Mouse (Mus musculus) kidney, adult 2 months (tissue): Measurements from ENCODE around the gene Vps45. TPM values are rescaled to one million over a fixed set of nuclear protein-coding genes. Genes with fewer than 3 reads are reported as not detected.

Experiments
- DNase-seq: peaks from one replicate; pipeline ENCODE4 v3.0.0; 2021
- H3K27ac ChIP-seq: fragments of 200-500 bp; 2 replicates; pipeline ENCODE4 v1.5.1; 2012; ENCODE audit warnings: low read depth, low read length, control low read depth, inconsistent platforms; ENCODE audit not compliant: insufficient read depth
- H3K27me3 ChIP-seq: fragments of 200-500 bp; replicated peaks from 2 replicates; pipeline ENCODE4 v1.6.1; 2012; ENCODE audit warnings: mild to moderate bottlenecking, moderate library complexity, low read length, inconsistent platforms; ENCODE audit not compliant: control insufficient read depth, insufficient read depth
- H3K36me3 ChIP-seq: fragments of 200-500 bp; 2 replicates; pipeline ENCODE4 v1.6.1; 2012; ENCODE audit warnings: mild to moderate bottlenecking, moderate library complexity, low read length, inconsistent platforms; ENCODE audit not compliant: control insufficient read depth, insufficient read depth
- H3K4me1 ChIP-seq: fragments of 200-500 bp; 2 replicates; pipeline ENCODE4 v1.6.1; 2011; ENCODE audit warnings: low read length; ENCODE audit not compliant: control insufficient read depth, insufficient read depth
- H3K4me3 ChIP-seq: fragments of 200-500 bp; 2 replicates; pipeline ENCODE4 v1.5.1; 2011; ENCODE audit warnings: mild to moderate bottlenecking, low read depth, low read length, control low read depth; ENCODE audit not compliant: insufficient read depth
- CTCF ChIP-seq: fragments of 200-500 bp; conservative IDR thresholded peaks from 2 replicates; pipeline ENCODE4 v1.5.1; 2011; ENCODE audit warnings: low read depth, mild to moderate bottlenecking, control low read depth, low read length, moderate library complexity, mixed read lengths; ENCODE audit not compliant: insufficient read depth, insufficient read length
- POLR2A ChIP-seq: fragments of 200-500 bp; IDR thresholded peaks from one replicate; pipeline ENCODE4 v1.6.1; 2011; ENCODE audit warnings: low read depth, low read length, control low read depth
- WGBS: fragments of 180-500 bp; shearing (Covaris S2); methylation state at CpG from one replicate; pipeline ENCODE4 v1.1.7; 2018; 5-methylcytosine and 5-hydroxymethylcytosine counted together
- polyA plus RNA-seq: library from polyadenylated mRNA; depleted of rRNA; stranded (reverse); fragments of >200 nt; gene quantifications from 2 replicates; pipeline ENCODE4 v1.2.3, GENCODE M21; 2012

Vps45 gene
- polyA plus RNA-seq, 1 experiment, result 7.9 TPM

DNA sequence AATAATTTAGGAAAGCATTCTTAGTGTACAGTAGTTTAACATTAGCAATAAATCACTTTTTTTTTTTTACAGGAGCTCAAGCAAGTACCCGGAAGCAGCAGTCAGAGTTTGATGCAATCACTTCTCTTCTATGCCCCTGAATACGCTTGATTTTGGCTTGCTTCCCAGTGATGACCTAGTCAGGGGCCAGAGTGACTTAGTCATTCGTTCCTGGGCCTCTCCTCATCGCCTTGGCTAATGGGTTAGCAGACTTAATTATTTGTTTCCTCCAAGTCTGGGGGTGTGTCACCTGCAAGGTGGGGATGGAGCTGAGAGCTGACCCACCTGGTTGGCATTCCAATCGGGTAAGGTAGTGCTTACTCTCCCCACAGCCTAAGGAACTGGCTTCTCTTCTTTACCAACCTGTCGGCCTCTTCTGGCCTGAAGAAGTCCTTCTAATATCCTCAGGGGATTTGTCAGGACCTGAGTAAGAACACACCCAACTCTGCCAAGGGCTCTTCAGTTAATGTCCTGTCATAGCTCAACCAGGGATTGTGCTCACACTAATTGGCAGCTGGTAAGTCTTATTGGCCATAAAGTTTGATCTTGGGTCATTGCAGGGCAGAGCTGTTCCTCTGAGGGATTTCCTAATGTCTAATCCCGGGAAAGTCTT, 40.5 kb upstream of the Vps45 start:
- Histone ChIP-seq H3K36me3 (no peaks in the 10 kb centered on the region), H3K4me1 (peaks cover 6% of the 10 kb centered on the region; the same call in 1 of the 2 replicates), H3K27ac (no peak overlapping the region), H3K27me3 (no peaks in the 10 kb centered on the region), H3K4me3 (no peak overlapping the region)
- peak; percentile 57 for DNase-seq
- 38% methylated on average over 7 of the region's 7 CpGs for WGBS
- no peak for TF ChIP-seq CTCF
- no peak for TF ChIP-seq POLR2A

DNA sequence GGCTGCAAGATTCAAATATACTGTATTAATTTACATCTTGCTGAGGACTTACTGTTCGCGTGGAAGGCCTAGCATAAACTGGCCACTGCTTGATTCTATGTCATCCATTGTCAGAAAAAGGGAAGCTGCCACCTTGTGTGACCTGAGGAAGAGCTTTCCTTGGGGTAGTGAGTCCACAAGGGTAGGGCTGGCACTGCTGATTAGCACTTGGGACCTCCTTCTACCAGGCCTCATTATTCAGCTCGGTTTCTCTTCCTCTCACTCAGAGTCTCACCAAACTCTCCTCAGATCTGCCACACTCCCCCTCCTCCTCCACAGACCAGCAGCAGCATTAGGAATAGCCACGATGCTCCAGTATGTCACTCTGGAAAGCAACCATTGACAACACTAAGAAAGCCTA, 39.9 kb upstream of the Vps45 start:
- no peak for DNase-seq
- Histone ChIP-seq H3K27ac (no peak overlapping the region), H3K36me3 (no peaks in the 10 kb centered on the region), H3K27me3 (no peaks in the 10 kb centered on the region), H3K4me1 (peaks cover 6% of the 10 kb centered on the region; the same call in 1 of the 2 replicates), H3K4me3 (no peak overlapping the region)
- TF ChIP-seq POLR2A, result no peak
- no peak for TF ChIP-seq CTCF
- 49% methylated on average over 4 of the region's 4 CpGs for WGBS

DNA sequence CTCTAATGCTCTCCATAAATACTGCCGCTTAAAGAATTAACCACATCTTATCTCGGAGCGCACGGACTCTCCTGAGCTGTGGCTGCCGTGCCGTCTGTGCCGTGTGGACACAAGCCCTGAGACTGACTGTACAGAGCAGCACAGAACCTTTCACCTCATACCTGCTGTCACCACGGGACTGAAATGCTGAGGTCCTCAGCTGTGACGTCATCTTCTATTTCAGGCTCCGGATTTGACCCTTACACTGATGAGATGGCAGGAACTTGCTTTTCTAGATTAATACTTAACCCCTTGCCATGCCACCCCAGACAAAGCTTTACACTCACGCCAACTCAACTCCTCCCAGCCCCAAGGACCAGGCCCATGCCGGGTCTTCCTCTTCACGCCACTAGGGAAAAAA, 35.9 kb upstream of the Vps45 start:
- Histone ChIP-seq H3K27ac (peak overlapping the region; percentile 71; the same call in 1 of the 2 replicates), H3K36me3 (no peaks in the 10 kb centered on the region), H3K27me3 (0 out of 2 replicates have a peak, but pooled peaks cover 2% of the 10 kb centered on the region), H3K4me1 (peaks cover 6% of the 10 kb centered on the region; the same call in 1 of the 2 replicates), H3K4me3 (peak overlapping the region; percentile 12; the same call in 1 of the 2 replicates)
- 41% methylated on average over 13 of the region's 13 CpGs for WGBS
- peak; percentile 93 for DNase-seq
- no peak; the same call in 1 of the 2 replicates for TF ChIP-seq CTCF
- peak; percentile 60 for TF ChIP-seq POLR2A

DNA sequence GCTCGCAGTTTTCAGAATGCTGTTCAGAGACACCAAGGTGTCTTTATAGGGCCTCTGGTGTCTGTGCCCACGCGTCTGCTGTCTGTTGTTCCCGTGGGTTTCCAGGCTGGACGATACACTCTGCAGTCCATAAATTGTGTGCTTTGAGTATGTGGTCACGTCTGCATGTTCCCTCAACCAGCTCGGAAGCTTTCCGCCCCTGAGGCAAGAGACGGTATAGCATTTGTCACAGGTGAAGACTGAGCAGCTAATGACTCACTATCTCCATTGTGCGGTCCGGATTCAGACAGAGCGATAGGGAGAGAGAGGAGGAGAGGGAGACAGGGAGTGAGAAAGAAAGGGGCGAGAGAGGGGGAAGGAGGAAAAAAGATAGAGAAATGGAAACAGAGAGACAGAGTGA, 35.2 kb upstream of the Vps45 start:
- Histone ChIP-seq H3K27me3 (0 out of 2 replicates have a peak, but pooled peaks cover 2% of the 10 kb centered on the region), H3K27ac (peak overlapping the region; percentile 59; the same call in 1 of the 2 replicates), H3K4me1 (peaks cover 3% of the 10 kb centered on the region; the same call in 1 of the 2 replicates), H3K36me3 (no peaks in the 10 kb centered on the region), H3K4me3 (no peak overlapping the region)
- WGBS, result 64% methylated on average over 13 of the region's 13 CpGs
- no peak for DNase-seq
- TF ChIP-seq POLR2A (no peak), CTCF (no peak)

DNA sequence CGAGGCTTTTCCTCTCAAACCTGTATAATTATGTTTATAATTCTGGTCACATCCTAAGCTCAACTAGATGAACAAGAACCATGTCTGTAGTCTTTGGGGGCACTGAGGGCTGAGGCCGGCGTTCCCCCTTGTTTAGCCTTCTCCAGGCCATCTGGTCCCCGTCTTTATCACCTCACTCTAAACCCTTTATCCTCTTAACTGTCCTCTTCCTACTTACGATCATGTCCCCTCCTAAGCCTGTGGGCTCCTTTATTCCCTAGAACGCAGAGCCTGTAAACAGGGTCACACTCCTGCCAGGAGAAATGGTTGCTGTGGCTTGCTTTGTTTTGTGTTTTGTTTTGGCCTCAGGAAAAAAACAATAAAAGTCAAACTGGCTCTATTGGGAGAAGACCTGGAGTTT, 33.7 kb upstream of the Vps45 start:
- Histone ChIP-seq H3K27ac (no peak overlapping the region), H3K36me3 (no peaks in the 10 kb centered on the region), H3K27me3 (0 out of 2 replicates have a peak, but pooled peaks cover 2% of the 10 kb centered on the region), H3K4me1 (no peaks in the 10 kb centered on the region; the same call in 1 of the 2 replicates), H3K4me3 (no peak overlapping the region)
- TF ChIP-seq POLR2A, result no peak
- no peak for TF ChIP-seq CTCF
- DNase-seq, result no peak
- 80% methylated on average over 6 of the region's 6 CpGs for WGBS

DNA sequence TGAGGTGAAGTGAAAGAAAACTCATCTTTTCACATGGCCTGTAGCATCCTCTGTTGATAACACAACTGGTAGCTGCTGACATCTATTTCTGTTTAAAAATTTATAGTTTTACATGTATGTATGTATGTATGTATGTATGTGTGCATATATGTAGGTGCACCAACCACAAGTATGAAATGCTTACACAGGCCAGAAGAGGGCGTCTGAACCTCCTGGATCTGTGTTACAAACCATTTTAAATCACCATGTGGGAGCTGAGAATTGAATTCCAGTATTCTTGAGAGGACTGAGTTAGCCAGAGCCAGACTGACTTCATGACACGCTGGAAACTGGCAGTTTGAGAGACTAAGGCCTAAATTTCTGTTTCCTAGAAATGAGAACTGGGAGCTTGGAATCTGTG, 32.9 kb upstream of the Vps45 start:
- WGBS, result 77% methylated on average over 2 of the region's 2 CpGs
- Histone ChIP-seq H3K27ac (no peak overlapping the region), H3K36me3 (no peaks in the 10 kb centered on the region), H3K27me3 (0 out of 2 replicates have a peak, but pooled peaks cover 2% of the 10 kb centered on the region), H3K4me3 (no peak overlapping the region), H3K4me1 (no peaks in the 10 kb centered on the region; the same call in 1 of the 2 replicates)
- DNase-seq, result no peak
- TF ChIP-seq POLR2A (no peak), CTCF (no peak)

DNA sequence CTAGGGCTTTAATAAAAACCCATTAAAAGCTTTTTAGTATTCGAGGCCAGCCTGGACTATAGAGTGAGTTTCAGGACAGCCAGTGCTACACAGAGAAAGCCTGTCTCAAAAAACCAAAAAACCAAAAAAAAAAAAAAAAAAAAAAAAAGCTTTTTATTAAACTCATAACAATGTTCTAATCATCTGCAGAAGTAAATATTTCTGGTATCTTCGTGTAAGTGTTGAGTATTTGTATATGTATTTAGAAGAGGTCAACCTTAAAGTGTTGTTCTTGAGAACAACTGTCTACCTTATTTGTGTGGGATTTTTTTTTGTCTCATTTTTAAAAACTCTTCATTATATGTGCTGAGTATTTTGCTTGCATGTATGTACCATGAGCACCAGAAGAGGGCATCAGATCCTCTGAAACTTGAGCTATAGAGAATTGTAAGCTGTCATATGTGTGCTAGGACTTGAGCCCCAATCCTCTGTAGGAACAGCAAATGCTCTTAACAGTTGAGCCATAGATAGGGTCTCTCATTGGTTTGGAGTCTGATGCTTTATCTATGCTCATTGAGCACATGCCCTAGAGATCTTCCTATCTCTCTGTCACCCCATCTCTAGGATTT, 31.7 kb upstream of the Vps45 start:
- peak; percentile 34 for DNase-seq
- no peak for TF ChIP-seq CTCF
- no peak for TF ChIP-seq POLR2A
- 58% methylated on average over 2 of the region's 2 CpGs for WGBS
- H3K36me3 ChIP-seq, result no peaks in the 10 kb centered on the region
- no peak overlapping the region for H3K4me3 ChIP-seq
- H3K27me3 ChIP-seq, result 0 out of 2 replicates have a peak, but pooled peaks cover 2% of the 10 kb centered on the region
- no peak overlapping the region for H3K27ac ChIP-seq
- H3K4me1 ChIP-seq, result no peaks in the 10 kb centered on the region; the same call in 1 of the 2 replicates
